Mouse (Mus musculus): ENCODE results near the gene Fzd9. TPM values are rescaled to one million over a fixed set of nuclear protein-coding genes. Genes with fewer than 3 reads are reported as not detected.

Gene Fzd9
- polyA plus RNA-seq (2014; fragmentation: Nextera tagmentation; extraction: Ambion mirVana), result 3.3 TPM in 2 replicates

DNA sequence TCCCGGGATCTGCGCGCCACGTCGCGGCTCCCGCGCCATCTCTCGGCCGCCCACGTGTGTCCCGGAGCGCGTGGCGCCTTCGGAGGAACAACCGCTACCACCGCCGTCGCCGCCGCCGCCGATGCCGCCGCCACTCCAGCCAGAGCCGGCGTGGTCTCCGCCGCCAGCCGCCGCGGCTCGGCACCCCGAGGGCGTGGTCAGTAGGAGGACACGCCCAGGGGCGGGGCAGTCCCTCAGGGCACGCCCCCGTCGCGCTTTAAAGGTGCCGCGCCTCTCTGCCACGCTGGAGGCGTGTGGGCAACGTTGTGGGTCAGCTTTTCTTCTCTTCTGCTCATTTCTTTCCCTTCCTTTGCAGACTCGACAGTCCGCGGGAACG lies at the start of gene Fzd9:
Fzd9 (minus strand) TSS at position 152 of the 376 bp plus-strand sequence.
- H3K9me3 ChIP-seq (ENCODE audit: control insufficient read depth, low read length), result no peaks in the 10 kb centered on the region
- DNase-seq (ENCODE audit: low spot score) (peak; percentile 89), ATAC-seq (ENCODE audit: insufficient number of reproducible peaks, low FRiP score, low TSS enrichment, low read depth) (peak; percentile 76; the same call in 1 of the 2 replicates)
- peaks cover 22% of the 10 kb centered on the region for H3K27me3 ChIP-seq (ENCODE audit: control insufficient read depth, insufficient read depth, low read length)
- H3K4me1 ChIP-seq (ENCODE audit: control insufficient read depth, insufficient read depth, low read length), result peaks cover 21% of the 10 kb centered on the region
- 0 out of 2 replicates have a peak, but pooled peaks cover 2% of the 10 kb centered on the region for H3K36me3 ChIP-seq (ENCODE audit: control insufficient read depth, insufficient read depth, low read length)
- H3K4me3 ChIP-seq (ENCODE audit: low read depth, low read length), result peak within 1 kb of the TSS; percentile 50
- no peak within 1 kb of the TSS for H3K27ac ChIP-seq (replicated peaks; ENCODE audit: low read depth, low read length)
- WGBS, result under 1% methylated on average over 47 of the region's 51 CpGs
- peak within 1 kb of the TSS; percentile 69 for H3K9ac ChIP-seq (ENCODE audit: low read length)
- H3K4me2 ChIP-seq (ENCODE audit: low read depth, severe bottlenecking), result peak within 1 kb of the TSS; percentile 97

- no peak overlapping the region for H3K9ac ChIP-seq (ENCODE audit: low read length)
- H3K4me3 ChIP-seq (ENCODE audit: low read depth, low read length), result no peak overlapping the region
- DNase-seq (ENCODE audit: low spot score) (no peak), ATAC-seq (ENCODE audit: insufficient number of reproducible peaks, low FRiP score, low TSS enrichment, low read depth) (no peak)
- 0 out of 2 replicates have a peak overlapping the region, but pooled peaks have one; percentile 12 for H3K27ac ChIP-seq (replicated peaks; ENCODE audit: low read depth, low read length)
- peaks cover 10% of the 10 kb centered on the region for H3K4me1 ChIP-seq (ENCODE audit: control insufficient read depth, insufficient read depth, low read length)
- no peak overlapping the region; the same call in 1 of the 2 replicates for H3K4me2 ChIP-seq (ENCODE audit: low read depth, severe bottlenecking)
- H3K27me3 ChIP-seq (ENCODE audit: control insufficient read depth, insufficient read depth, low read length), result no peaks in the 10 kb centered on the region
- 82% methylated on average over 2 of the region's 2 CpGs for WGBS
- H3K36me3 ChIP-seq (ENCODE audit: control insufficient read depth, insufficient read depth, low read length), result no peaks in the 10 kb centered on the region
- no peaks in the 10 kb centered on the region for H3K9me3 ChIP-seq (ENCODE audit: control insufficient read depth, low read length)
These were observed 41.0 kb upstream of the Fzd9 start for GRCm38 (mm10) chr5:135292001-135292400.

DNA sequence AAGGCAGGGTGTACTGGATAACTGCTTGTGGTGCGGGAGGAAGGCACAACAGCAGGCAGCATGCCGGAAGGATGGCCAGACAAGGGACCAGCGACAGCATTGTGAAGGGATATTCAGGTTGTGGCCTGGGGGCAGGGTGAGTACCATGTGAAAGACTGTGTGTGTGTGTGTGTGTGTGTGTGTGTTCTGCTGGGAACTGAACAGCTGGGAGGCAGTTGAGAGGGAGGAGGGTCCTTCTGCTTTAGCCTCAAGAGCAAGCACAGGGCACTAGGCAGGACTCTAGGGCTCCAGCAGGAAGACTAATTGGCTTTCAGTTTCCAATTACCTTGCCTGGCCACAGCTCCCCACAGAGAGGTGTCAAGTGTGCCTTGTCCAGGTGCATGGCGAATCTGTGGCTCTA lies 40.2 kb upstream of the Fzd9 start:
- WGBS, result 31% methylated on average over 4 of the region's 4 CpGs
- ATAC-seq (ENCODE audit: insufficient number of reproducible peaks, low FRiP score, low TSS enrichment, low read depth), result peak; percentile 66; the same call in 1 of the 2 replicates
- peak; percentile 47 for DNase-seq (ENCODE audit: low spot score)

GRCm38 (mm10) chr5:135290703-135291102 lies 39.7 kb upstream of the Fzd9 start:
- ATAC-seq (ENCODE audit: insufficient number of reproducible peaks, low FRiP score, low TSS enrichment, low read depth), result no peak
- H3K4me1 ChIP-seq (ENCODE audit: control insufficient read depth, insufficient read depth, low read length), result peaks cover 10% of the 10 kb centered on the region
- 86% methylated on average over 6 of the region's 6 CpGs for WGBS
- no peak overlapping the region for H3K4me3 ChIP-seq (ENCODE audit: low read depth, low read length)
- no peaks in the 10 kb centered on the region for H3K9me3 ChIP-seq (ENCODE audit: control insufficient read depth, low read length)
- H3K9ac ChIP-seq (ENCODE audit: low read length), result no peak overlapping the region
- no peak overlapping the region for H3K27ac ChIP-seq (replicated peaks; ENCODE audit: low read depth, low read length)
- no peaks in the 10 kb centered on the region for H3K27me3 ChIP-seq (ENCODE audit: control insufficient read depth, insufficient read depth, low read length)
- H3K36me3 ChIP-seq (ENCODE audit: control insufficient read depth, insufficient read depth, low read length), result no peaks in the 10 kb centered on the region
- no peak overlapping the region for H3K4me2 ChIP-seq (ENCODE audit: low read depth, severe bottlenecking)
- DNase-seq (ENCODE audit: low spot score), result no peak

More for the DNA sequence above, 40.2 kb upstream of the Fzd9 start:
- Histone ChIP-seq H3K36me3 (ENCODE audit: control insufficient read depth, insufficient read depth, low read length) (no peaks in the 10 kb centered on the region), H3K9me3 (ENCODE audit: control insufficient read depth, low read length) (no peaks in the 10 kb centered on the region), H3K4me1 (ENCODE audit: control insufficient read depth, insufficient read depth, low read length) (peaks cover 10% of the 10 kb centered on the region), H3K9ac (ENCODE audit: low read length) (no peak overlapping the region), H3K27ac (replicated peaks; ENCODE audit: low read depth, low read length) (no peak overlapping the region), H3K4me3 (ENCODE audit: low read depth, low read length) (no peak overlapping the region), H3K4me2 (ENCODE audit: low read depth, severe bottlenecking) (no peak overlapping the region), H3K27me3 (ENCODE audit: control insufficient read depth, insufficient read depth, low read length) (no peaks in the 10 kb centered on the region)

GRCm38 (mm10) chr5:135286926-135287325 lies 35.9 kb upstream of the Fzd9 start:
- peaks cover 10% of the 10 kb centered on the region for H3K4me1 ChIP-seq (ENCODE audit: control insufficient read depth, insufficient read depth, low read length)
- no peak overlapping the region for H3K9ac ChIP-seq (ENCODE audit: low read length)
- no peaks in the 10 kb centered on the region for H3K27me3 ChIP-seq (ENCODE audit: control insufficient read depth, insufficient read depth, low read length)
- no peak for DNase-seq (ENCODE audit: low spot score)
- ATAC-seq (ENCODE audit: insufficient number of reproducible peaks, low FRiP score, low TSS enrichment, low read depth), result no peak
- no peak overlapping the region for H3K4me3 ChIP-seq (ENCODE audit: low read depth, low read length)
- H3K9me3 ChIP-seq (ENCODE audit: control insufficient read depth, low read length), result no peaks in the 10 kb centered on the region
- no peak overlapping the region for H3K27ac ChIP-seq (replicated peaks; ENCODE audit: low read depth, low read length)
- H3K36me3 ChIP-seq (ENCODE audit: control insufficient read depth, insufficient read depth, low read length), result no peaks in the 10 kb centered on the region
- H3K4me2 ChIP-seq (ENCODE audit: low read depth, severe bottlenecking), result no peak overlapping the region
- 78% methylated on average over 5 of the region's 5 CpGs for WGBS

GRCm38 (mm10) chr5:135286185-135286584 lies 35.2 kb upstream of the Fzd9 start:
- Histone ChIP-seq H3K4me1 (ENCODE audit: control insufficient read depth, insufficient read depth, low read length) (peaks cover 7% of the 10 kb centered on the region), H3K27me3 (ENCODE audit: control insufficient read depth, insufficient read depth, low read length) (no peaks in the 10 kb centered on the region), H3K27ac (replicated peaks; ENCODE audit: low read depth, low read length) (no peak overlapping the region), H3K4me2 (ENCODE audit: low read depth, severe bottlenecking) (no peak overlapping the region), H3K9me3 (ENCODE audit: control insufficient read depth, low read length) (no peaks in the 10 kb centered on the region), H3K36me3 (ENCODE audit: control insufficient read depth, insufficient read depth, low read length) (no peaks in the 10 kb centered on the region), H3K9ac (ENCODE audit: low read length) (no peak overlapping the region), H3K4me3 (ENCODE audit: low read depth, low read length) (no peak overlapping the region)
- DNase-seq (ENCODE audit: low spot score) (peak; percentile 87), ATAC-seq (ENCODE audit: insufficient number of reproducible peaks, low FRiP score, low TSS enrichment, low read depth) (no peak)
- WGBS, result 1% methylated on average over 6 of the region's 6 CpGs

DNA sequence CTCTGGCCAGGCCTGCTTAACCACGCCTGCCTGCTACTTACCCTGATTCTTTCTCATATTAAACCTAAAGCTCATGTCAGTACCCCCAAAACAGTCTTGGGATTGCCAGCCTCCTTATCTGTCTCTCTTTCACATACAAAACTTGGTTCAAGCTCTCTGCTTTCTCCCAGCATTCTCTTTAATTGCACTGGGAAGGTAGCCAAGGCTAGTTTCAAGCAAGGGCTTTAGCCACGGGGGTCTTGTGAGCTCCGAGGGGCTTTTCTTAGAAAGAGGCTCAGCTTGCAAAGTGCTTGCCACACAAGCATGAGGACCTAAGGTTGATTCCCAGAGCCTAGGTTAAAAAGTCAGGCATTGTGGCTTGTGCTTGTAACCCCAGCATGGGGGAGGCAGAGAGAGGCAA lies 34.2 kb upstream of the Fzd9 start:
- H3K27ac ChIP-seq (replicated peaks; ENCODE audit: low read depth, low read length), result no peak overlapping the region
- DNase-seq (ENCODE audit: low spot score), result no peak

GRCm38 (mm10) chr5:135280226-135280625 lies 29.2 kb upstream of the Fzd9 start:
- no peak overlapping the region for H3K27ac ChIP-seq (replicated peaks; ENCODE audit: low read depth, low read length)
- peaks cover 10% of the 10 kb centered on the region for H3K4me1 ChIP-seq (ENCODE audit: control insufficient read depth, insufficient read depth, low read length)
- no peaks in the 10 kb centered on the region for H3K36me3 ChIP-seq (ENCODE audit: control insufficient read depth, insufficient read depth, low read length)
- H3K27me3 ChIP-seq (ENCODE audit: control insufficient read depth, insufficient read depth, low read length), result no peaks in the 10 kb centered on the region; the same call in 1 of the 2 replicates
- H3K9me3 ChIP-seq (ENCODE audit: control insufficient read depth, low read length), result no peaks in the 10 kb centered on the region
- H3K4me3 ChIP-seq (ENCODE audit: low read depth, low read length), result no peak overlapping the region
- ATAC-seq (ENCODE audit: insufficient number of reproducible peaks, low FRiP score, low TSS enrichment, low read depth) (no peak), DNase-seq (ENCODE audit: low spot score) (no peak)
- no peak overlapping the region for H3K4me2 ChIP-seq (ENCODE audit: low read depth, severe bottlenecking)
- no peak overlapping the region for H3K9ac ChIP-seq (ENCODE audit: low read length)
- 73% methylated on average over 9 of the region's 9 CpGs for whole genome bisulfite sequencing

More for the DNA sequence above, 34.2 kb upstream of the Fzd9 start:
- Histone ChIP-seq H3K4me3 (ENCODE audit: low read depth, low read length) (no peak overlapping the region), H3K4me1 (ENCODE audit: control insufficient read depth, insufficient read depth, low read length) (peaks cover under 1% of the 10 kb centered on the region; the same call in 1 of the 2 replicates), H3K4me2 (ENCODE audit: low read depth, severe bottlenecking) (no peak overlapping the region), H3K9ac (ENCODE audit: low read length) (no peak overlapping the region), H3K9me3 (ENCODE audit: control insufficient read depth, low read length) (no peaks in the 10 kb centered on the region), H3K36me3 (ENCODE audit: control insufficient read depth, insufficient read depth, low read length) (no peaks in the 10 kb centered on the region), H3K27me3 (ENCODE audit: control insufficient read depth, insufficient read depth, low read length) (no peaks in the 10 kb centered on the region)
- ATAC-seq (ENCODE audit: insufficient number of reproducible peaks, low FRiP score, low TSS enrichment, low read depth), result no peak
- 78% methylated on average over 3 of the region's 3 CpGs for WGBS

GRCm38 (mm10) chr5:135276597-135276996 lies 25.6 kb upstream of the Fzd9 start:
- no peaks in the 10 kb centered on the region for H3K36me3 ChIP-seq (ENCODE audit: control insufficient read depth, insufficient read depth, low read length)
- H3K9me3 ChIP-seq (ENCODE audit: control insufficient read depth, low read length), result no peaks in the 10 kb centered on the region
- H3K27ac ChIP-seq (replicated peaks; ENCODE audit: low read depth, low read length), result 0 out of 2 replicates have a peak overlapping the region, but pooled peaks have one; percentile 22
- peak overlapping the region; percentile 52 for H3K9ac ChIP-seq (ENCODE audit: low read length)
- ATAC-seq (ENCODE audit: insufficient number of reproducible peaks, low FRiP score, low TSS enrichment, low read depth) (no peak), DNase-seq (ENCODE audit: low spot score) (peak; percentile 45)
- peaks cover 16% of the 10 kb centered on the region for H3K4me1 ChIP-seq (ENCODE audit: control insufficient read depth, insufficient read depth, low read length)
- WGBS, result 2% methylated on average over 36 of the region's 36 CpGs
- no peaks in the 10 kb centered on the region; the same call in 1 of the 2 replicates for H3K27me3 ChIP-seq (ENCODE audit: control insufficient read depth, insufficient read depth, low read length)
- H3K4me2 ChIP-seq (ENCODE audit: low read depth, severe bottlenecking), result peak overlapping the region; percentile 48
- H3K4me3 ChIP-seq (ENCODE audit: low read depth, low read length), result peak overlapping the region; percentile 21
